Mouse (Mus musculus): Measurements from ENCODE around the gene Serinc5. TPM values are rescaled to one million over a fixed set of nuclear protein-coding genes. Genes with fewer than 3 reads are reported as not detected.

The Serinc5 gene
- polyA plus RNA-seq, 1 experiment, result 10.4 TPM

- Histone ChIP-seq H3K36me3 (ENCODE audit: control insufficient read depth, insufficient read depth, low read length) (no peaks in the 10 kb centered on the region), H3K4me3 (ENCODE audit: insufficient read depth, low read depth, low read length) (no peak overlapping the region), H3K27me3 (replicated peaks; ENCODE audit: control insufficient read depth, insufficient read depth, low read length) (no peaks in the 10 kb centered on the region), H3K4me1 (ENCODE audit: control insufficient read depth, insufficient read depth, low read length) (0 out of 2 replicates have a peak, but pooled peaks cover 3% of the 10 kb centered on the region), H3K27ac (ENCODE audit: insufficient read depth, low read depth, low read length) (no peak overlapping the region)
- DNase-seq, result no peak
- 87% methylated on average over 10 of the region's 10 CpGs for WGBS
- TF ChIP-seq POLR2A (IDR thresholded peaks at IDR 0.05; ENCODE audit: low read depth, low read length), result no peak
- TF ChIP-seq CTCF (conservative IDR thresholded peaks at IDR 0.05; ENCODE audit: insufficient read depth, insufficient read length, low read depth, low read length), result no peak
Measured at GRCm38 (mm10) chr13:92649111-92649510, 38.2 kb downstream of the Serinc5 start.

GRCm38 (mm10) chr13:92650956-92651355, 40.1 kb downstream of the Serinc5 start:
- 53% methylated on average over 2 of the region's 2 CpGs for WGBS
- Histone ChIP-seq H3K4me1 (ENCODE audit: control insufficient read depth, insufficient read depth, low read length) (0 out of 2 replicates have a peak, but pooled peaks cover 3% of the 10 kb centered on the region), H3K27me3 (replicated peaks; ENCODE audit: control insufficient read depth, insufficient read depth, low read length) (no peaks in the 10 kb centered on the region), H3K36me3 (ENCODE audit: control insufficient read depth, insufficient read depth, low read length) (no peaks in the 10 kb centered on the region), H3K4me3 (ENCODE audit: insufficient read depth, low read depth, low read length) (no peak overlapping the region), H3K27ac (ENCODE audit: insufficient read depth, low read depth, low read length) (no peak overlapping the region)
- no peak for DNase-seq
- no peak for TF ChIP-seq POLR2A (IDR thresholded peaks at IDR 0.05; ENCODE audit: low read depth, low read length)
- TF ChIP-seq CTCF (conservative IDR thresholded peaks at IDR 0.05; ENCODE audit: insufficient read depth, insufficient read length, low read depth, low read length), result no peak

DNA sequence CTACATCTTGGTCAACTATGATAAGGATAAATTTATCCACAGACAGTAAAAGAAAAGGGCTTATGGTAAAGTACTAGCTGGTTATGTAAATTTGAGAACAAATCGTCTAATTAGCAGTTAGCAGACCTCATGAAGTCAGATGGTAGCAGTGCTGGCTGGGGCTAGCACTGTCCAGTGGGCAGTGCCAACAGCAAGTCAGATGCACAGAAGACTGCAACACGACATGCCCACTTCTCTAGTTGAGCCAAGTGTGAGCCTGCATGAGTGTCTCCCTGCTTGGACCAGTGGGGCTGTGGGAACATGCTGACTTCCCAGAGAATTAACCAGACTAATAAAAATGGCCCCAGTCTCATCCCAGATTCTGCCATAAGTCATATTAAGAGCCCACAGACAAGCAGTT, 41.6 kb downstream of the Serinc5 start:
- 81% methylated on average over 2 of the region's 2 CpGs for WGBS
- no peaks in the 10 kb centered on the region for H3K36me3 ChIP-seq (ENCODE audit: control insufficient read depth, insufficient read depth, low read length)
- no peaks in the 10 kb centered on the region for H3K27me3 ChIP-seq (replicated peaks; ENCODE audit: control insufficient read depth, insufficient read depth, low read length)
- TF ChIP-seq POLR2A (IDR thresholded peaks at IDR 0.05; ENCODE audit: low read depth, low read length) (no peak), CTCF (conservative IDR thresholded peaks at IDR 0.05; ENCODE audit: insufficient read depth, insufficient read length, low read depth, low read length) (no peak)
- no peak for DNase-seq
- H3K4me3 ChIP-seq (ENCODE audit: insufficient read depth, low read depth, low read length), result no peak overlapping the region
- no peak overlapping the region for H3K27ac ChIP-seq (ENCODE audit: insufficient read depth, low read depth, low read length)
- 0 out of 2 replicates have a peak, but pooled peaks cover 3% of the 10 kb centered on the region for H3K4me1 ChIP-seq (ENCODE audit: control insufficient read depth, insufficient read depth, low read length)

DNA sequence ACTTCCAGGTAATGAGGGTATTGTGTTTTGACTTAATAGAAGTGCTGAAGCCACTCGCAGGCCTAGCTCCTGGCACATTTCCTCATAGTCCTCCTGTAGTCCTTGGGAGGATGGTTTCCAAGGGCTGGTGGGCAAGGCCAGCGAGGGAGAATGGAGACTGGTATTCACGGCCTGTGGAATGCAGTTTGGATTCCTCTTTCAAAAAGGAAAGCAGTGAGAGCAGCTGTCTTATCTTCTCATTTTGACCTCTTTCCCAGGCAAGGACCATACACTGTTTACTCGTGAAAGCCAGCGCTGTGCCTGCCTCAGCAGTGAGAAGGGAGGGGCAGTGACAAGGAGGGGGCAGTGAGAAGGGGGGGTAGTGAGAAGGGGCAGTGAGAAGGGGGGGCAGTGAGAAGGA, 42.4 kb downstream of the Serinc5 start:
- Histone ChIP-seq H3K27me3 (replicated peaks; ENCODE audit: control insufficient read depth, insufficient read depth, low read length) (no peaks in the 10 kb centered on the region), H3K27ac (ENCODE audit: insufficient read depth, low read depth, low read length) (no peak overlapping the region), H3K4me3 (ENCODE audit: insufficient read depth, low read depth, low read length) (no peak overlapping the region), H3K36me3 (ENCODE audit: control insufficient read depth, insufficient read depth, low read length) (no peaks in the 10 kb centered on the region), H3K4me1 (ENCODE audit: control insufficient read depth, insufficient read depth, low read length) (0 out of 2 replicates have a peak, but pooled peaks cover 3% of the 10 kb centered on the region)
- TF ChIP-seq POLR2A (IDR thresholded peaks at IDR 0.05; ENCODE audit: low read depth, low read length) (no peak), CTCF (conservative IDR thresholded peaks at IDR 0.05; ENCODE audit: insufficient read depth, insufficient read length, low read depth, low read length) (no peak)
- 55% methylated on average over 5 of the region's 5 CpGs for WGBS
- DNase-seq, result no peak

GRCm38 (mm10) chr13:92656815-92657513, 46.1 kb downstream of the Serinc5 start:
- Histone ChIP-seq H3K4me1 (ENCODE audit: control insufficient read depth, insufficient read depth, low read length) (no peaks in the 10 kb centered on the region), H3K36me3 (ENCODE audit: control insufficient read depth, insufficient read depth, low read length) (no peaks in the 10 kb centered on the region), H3K4me3 (ENCODE audit: insufficient read depth, low read depth, low read length) (no peak overlapping the region), H3K27ac (ENCODE audit: insufficient read depth, low read depth, low read length) (no peak overlapping the region), H3K27me3 (replicated peaks; ENCODE audit: control insufficient read depth, insufficient read depth, low read length) (no peaks in the 10 kb centered on the region)
- DNase-seq, result no peak
- WGBS, result 71% methylated on average over 4 of the region's 4 CpGs
- TF ChIP-seq CTCF (conservative IDR thresholded peaks at IDR 0.05; ENCODE audit: insufficient read depth, insufficient read length, low read depth, low read length) (no peak), POLR2A (IDR thresholded peaks at IDR 0.05; ENCODE audit: low read depth, low read length) (no peak)

GRCm38 (mm10) chr13:92659611-92660010, 48.7 kb downstream of the Serinc5 start:
- Histone ChIP-seq H3K4me1 (ENCODE audit: control insufficient read depth, insufficient read depth, low read length) (peaks cover 6% of the 10 kb centered on the region; the same call in 1 of the 2 replicates), H3K4me3 (ENCODE audit: insufficient read depth, low read depth, low read length) (no peak overlapping the region), H3K27me3 (replicated peaks; ENCODE audit: control insufficient read depth, insufficient read depth, low read length) (no peaks in the 10 kb centered on the region), H3K27ac (ENCODE audit: insufficient read depth, low read depth, low read length) (no peak overlapping the region), H3K36me3 (ENCODE audit: control insufficient read depth, insufficient read depth, low read length) (no peaks in the 10 kb centered on the region)
- no peak for TF ChIP-seq POLR2A (IDR thresholded peaks at IDR 0.05; ENCODE audit: low read depth, low read length)
- DNase-seq, result no peak
- WGBS, result 88% methylated on average over 3 of the region's 3 CpGs

- no peak overlapping the region for H3K27ac ChIP-seq (ENCODE audit: insufficient read depth, low read depth, low read length)
- peak; percentile 14 for DNase-seq
- H3K4me1 ChIP-seq (ENCODE audit: control insufficient read depth, insufficient read depth, low read length), result peaks cover 6% of the 10 kb centered on the region; the same call in 1 of the 2 replicates
- no peaks in the 10 kb centered on the region for H3K27me3 ChIP-seq (replicated peaks; ENCODE audit: control insufficient read depth, insufficient read depth, low read length)
- no peaks in the 10 kb centered on the region for H3K36me3 ChIP-seq (ENCODE audit: control insufficient read depth, insufficient read depth, low read length)
- TF ChIP-seq CTCF (conservative IDR thresholded peaks at IDR 0.05; ENCODE audit: insufficient read depth, insufficient read length, low read depth, low read length) (no peak), POLR2A (IDR thresholded peaks at IDR 0.05; ENCODE audit: low read depth, low read length) (no peak)
- WGBS, result 62% methylated on average over 8 of the region's 8 CpGs
- H3K4me3 ChIP-seq (ENCODE audit: insufficient read depth, low read depth, low read length), result no peak overlapping the region
Measured at GRCm38 (mm10) chr13:92662555-92663286, 51.8 kb downstream of the Serinc5 start.
